Mouse (Mus musculus) heart, postnatal 0 days (tissue): ENCODE data around the gene Prkca. TPM values are rescaled to one million over a fixed set of nuclear protein-coding genes. Genes with fewer than 3 reads are reported as not detected.

Experiments used
- ATAC-seq: fragments of 200-750 bp; cut with Nextera tagmentation; 2 replicates; pipeline ENCODE4 v1.8.0; 2017; ENCODE audit warnings: low read depth, moderate number of reproducible peaks, moderate library complexity; ENCODE audit not compliant: insufficient read depth
- DNase-seq: peaks from one replicate; pipeline ENCODE4 v3.0.0-alpha.2; 2016; ENCODE audit warnings: low spot score
- H3K27ac ChIP-seq: fragments of 300-500 bp; sonication (generic); 2 replicates; pipeline ENCODE4 v1.5.1; 2014; ENCODE audit warnings: low read depth, mild to moderate bottlenecking
- H3K27me3 ChIP-seq: fragments of 300-500 bp; sonication (generic); 2 replicates; pipeline ENCODE4 v1.6.1; 2014; ENCODE audit warnings: low read length, mixed read lengths; ENCODE audit not compliant: control insufficient read depth, insufficient read depth
- H3K36me3 ChIP-seq: fragments of 300-500 bp; sonication (generic); replicated peaks from 2 replicates; pipeline ENCODE4 v1.6.1; 2014; ENCODE audit warnings: low read length, mixed read lengths; ENCODE audit not compliant: control insufficient read depth, insufficient read depth
- H3K4me1 ChIP-seq: fragments of 300-500 bp; sonication (generic); 2 replicates; pipeline ENCODE4 v1.6.1; 2014; ENCODE audit warnings: antibody characterized with exemption; ENCODE audit not compliant: control insufficient read depth, insufficient read depth
- H3K4me2 ChIP-seq: fragments of 300-500 bp; sonication (generic); 2 replicates; pipeline ENCODE4 v1.6.1; 2014; ENCODE audit warnings: low read depth, mild to moderate bottlenecking, low read length, moderate library complexity
- H3K4me3 ChIP-seq: fragments of 300-500 bp; sonication (generic); 2 replicates; pipeline ENCODE4 v1.5.1; 2014; ENCODE audit warnings: low read depth, low read length
- H3K9ac ChIP-seq: fragments of 300-500 bp; sonication (generic); replicated peaks from 2 replicates; pipeline ENCODE4 v1.6.1; 2014; ENCODE audit warnings: low read depth, low read length, mixed read lengths
- H3K9me3 ChIP-seq: fragments of 300-500 bp; sonication (generic); replicated peaks from 2 replicates; pipeline ENCODE4 v1.6.1; 2016; ENCODE audit warnings: low read length; ENCODE audit not compliant: control insufficient read depth
- CTCF ChIP-seq: IDR thresholded peaks from 2 replicates; pipeline ENCODE4 v1.5.1; 2016; ENCODE audit warnings: antibody characterized with exemption, control low read depth, low read depth
- EP300 ChIP-seq: IDR thresholded peaks from 2 replicates; pipeline ENCODE4 v1.6.1; 2016; ENCODE audit warnings: antibody characterized with exemption, low read depth
- WGBS: fragments of 180-500 bp; shearing (Covaris S2); extraction: QIAGEN DNeasy Blood & Tissue Kit; methylation state at CpG from one replicate; pipeline ENCODE4 v1.1.7; 2014; 5-methylcytosine and 5-hydroxymethylcytosine counted together
- polyA plus RNA-seq: library from polyadenylated mRNA; unstranded; fragments of >200 nt; fragmentation: Nextera tagmentation; extraction: Ambion mirVana; gene quantifications from 2 replicates; pipeline ENCODE4 v1.2.1, GENCODE M21; 2015
- total RNA-seq: library from RNA; depleted of rRNA; stranded (reverse); fragments of >200 nt; gene quantifications from 2 replicates; pipeline ENCODE4 v1.2.3, GENCODE M21; 2014; ENCODE audit warnings: low replicate concordance; rRNA removed

The Prkca gene
- total RNA-seq (11.2 and 28.8 TPM in 2 replicates), polyA plus RNA-seq (7.0 and 7.9 TPM in 2 replicates)

DNA sequence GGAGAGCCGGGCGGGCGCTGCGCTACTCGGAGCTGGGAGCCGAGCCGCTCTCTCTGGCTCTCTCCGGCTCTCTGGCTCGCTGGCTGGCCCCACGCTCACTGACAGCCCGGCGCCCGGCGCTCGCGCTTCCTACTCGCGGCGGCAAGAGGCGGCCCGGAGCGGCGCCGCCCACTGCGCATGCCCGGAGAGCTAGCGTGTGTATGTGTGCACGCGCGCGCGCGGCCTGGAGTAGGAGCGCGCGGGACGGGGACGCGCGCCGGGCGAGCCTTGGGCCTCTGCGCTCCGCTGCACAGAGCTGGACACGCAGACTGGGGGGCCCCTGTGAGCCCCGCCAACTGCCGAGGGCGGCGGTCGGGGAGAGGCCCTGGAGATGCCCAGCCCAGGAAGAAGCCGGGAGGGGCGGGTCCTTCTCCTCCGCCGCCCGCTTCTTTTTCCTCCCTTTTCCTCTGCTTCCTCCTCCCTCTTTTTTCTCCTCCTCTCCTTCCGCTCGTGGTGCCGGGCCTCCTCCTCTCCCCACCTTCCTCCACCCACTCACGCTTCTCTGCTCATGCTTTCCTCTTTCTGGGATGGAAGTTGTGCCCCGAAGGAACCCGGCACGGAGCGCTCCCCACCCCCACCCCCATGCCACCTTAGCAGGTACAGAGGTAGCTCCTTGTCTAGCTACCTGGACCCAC is at the start of gene Prkca:
Gene Prkca, minus strand, starts transcription at position 140 of the 674 bp plus-strand sequence.
- H3K27ac ChIP-seq, result peak within 1 kb of the TSS; percentile 89
- peak; percentile 94 for DNase-seq
- no peak for TF ChIP-seq EP300
- no peak for TF ChIP-seq CTCF
- peak within 1 kb of the TSS; percentile 70 for H3K9ac ChIP-seq
- H3K27me3 ChIP-seq, result no peaks in the 10 kb centered on the region
- WGBS, result under 1% methylated on average over 56 of the region's 63 CpGs
- peak within 1 kb of the TSS; percentile 94 for H3K4me2 ChIP-seq
- H3K9me3 ChIP-seq, result no peaks in the 10 kb centered on the region
- peak within 1 kb of the TSS; percentile 87 for H3K4me3 ChIP-seq
- peaks cover 4% of the 10 kb centered on the region; the same call in 1 of the 2 replicates for H3K36me3 ChIP-seq
- ATAC-seq, result peak; percentile 90
- H3K4me1 ChIP-seq, result peaks cover 6% of the 10 kb centered on the region

DNA sequence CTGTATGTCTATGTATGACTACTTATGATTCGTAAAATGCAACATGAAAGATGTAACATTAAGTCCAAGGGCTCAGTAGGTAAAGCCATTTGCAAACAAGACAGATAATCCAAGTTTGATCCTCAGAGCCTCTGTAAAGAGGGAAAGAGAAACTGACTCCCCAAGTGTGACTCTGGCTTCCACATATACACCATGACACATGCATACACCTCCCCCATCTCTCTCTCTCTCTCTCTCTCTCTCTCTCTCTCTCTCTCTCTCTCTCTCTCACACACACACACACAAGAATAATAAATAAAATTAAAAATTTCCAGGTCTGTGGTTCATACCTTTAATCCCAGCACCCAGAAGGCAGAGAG is 41.9 kb upstream of the Prkca start:
- H3K9me3 ChIP-seq, result no peaks in the 10 kb centered on the region
- H3K27ac ChIP-seq, result no peak overlapping the region
- H3K36me3 ChIP-seq, result no peaks in the 10 kb centered on the region
- H3K9ac ChIP-seq, result no peak overlapping the region
- TF ChIP-seq EP300 (no peak), CTCF (no peak)
- H3K4me3 ChIP-seq, result no peak overlapping the region
- H3K4me1 ChIP-seq, result no peaks in the 10 kb centered on the region
- ATAC-seq, result no peak
- no peaks in the 10 kb centered on the region for H3K27me3 ChIP-seq
- no peak overlapping the region for H3K4me2 ChIP-seq
- 94% methylated on average over 1 of the region's 1 CpGs for WGBS
- no peak for DNase-seq

DNA sequence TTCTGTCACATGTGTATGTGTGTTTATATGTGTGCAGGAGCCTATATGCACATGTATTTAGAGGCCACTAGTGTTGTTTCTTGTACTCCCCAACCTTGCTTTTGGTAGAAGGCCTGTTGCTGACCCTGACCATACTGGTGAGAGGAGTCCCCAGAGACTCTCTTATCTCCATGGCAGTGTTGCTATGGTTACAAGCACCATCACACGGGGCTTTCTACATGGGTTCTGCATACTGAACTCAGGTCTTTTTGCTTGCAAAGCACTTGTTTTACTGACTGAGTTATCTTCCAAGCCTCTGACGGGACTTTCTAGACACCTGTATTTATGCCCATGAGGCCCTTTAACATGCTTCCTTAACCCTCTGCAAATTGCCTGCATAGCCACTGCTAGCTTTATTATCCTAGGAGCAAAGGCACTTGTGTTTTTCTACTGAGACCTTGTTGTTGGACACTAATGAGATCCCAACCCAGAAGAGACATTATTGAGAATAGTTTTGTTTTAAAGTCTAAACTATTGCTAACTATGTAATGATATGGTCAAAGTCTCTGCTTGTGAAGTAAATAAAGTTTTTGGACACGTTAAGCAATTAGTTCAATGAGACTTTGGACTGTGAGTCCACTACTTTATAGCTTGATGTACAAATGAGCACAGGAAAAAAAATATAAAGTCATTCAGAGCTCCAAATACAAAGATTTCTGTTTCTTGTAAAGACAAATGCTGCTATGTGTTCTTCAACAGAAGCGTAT is 41.4 kb upstream of the Prkca start:
- no peak for ATAC-seq
- Histone ChIP-seq H3K27me3 (no peaks in the 10 kb centered on the region), H3K4me2 (no peak overlapping the region), H3K4me1 (no peaks in the 10 kb centered on the region), H3K9me3 (no peaks in the 10 kb centered on the region), H3K4me3 (no peak overlapping the region), H3K27ac (no peak overlapping the region), H3K9ac (no peak overlapping the region), H3K36me3 (no peaks in the 10 kb centered on the region)
- 58% methylated on average over 4 of the region's 4 CpGs for WGBS
- no peak for TF ChIP-seq EP300
- DNase-seq, result no peak

DNA sequence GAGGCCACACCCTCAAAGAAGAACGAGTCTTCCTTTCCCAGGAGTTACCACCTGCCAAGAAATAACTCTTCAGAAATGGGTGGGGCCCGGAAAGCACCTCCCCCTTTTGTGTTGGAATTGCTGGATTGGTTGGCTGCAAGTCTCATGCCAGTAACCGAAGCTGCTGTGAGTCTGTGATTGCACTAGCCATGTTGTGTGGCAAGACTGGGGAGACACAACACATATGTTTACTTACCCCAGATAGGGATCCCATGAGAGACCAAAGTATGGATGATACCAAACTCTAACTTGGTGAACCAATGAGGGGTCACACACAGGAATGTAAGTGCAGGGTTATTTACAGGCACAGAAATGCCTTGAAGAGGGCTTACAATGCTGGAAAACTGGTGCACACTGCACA is 38.9 kb upstream of the Prkca start:
- no peak overlapping the region for H3K9ac ChIP-seq
- no peaks in the 10 kb centered on the region for H3K27me3 ChIP-seq
- TF ChIP-seq CTCF (no peak), EP300 (no peak)
- no peaks in the 10 kb centered on the region for H3K36me3 ChIP-seq
- no peak overlapping the region for H3K27ac ChIP-seq
- DNase-seq (no peak), ATAC-seq (no peak)
- no peak overlapping the region for H3K4me3 ChIP-seq
- no peaks in the 10 kb centered on the region for H3K4me1 ChIP-seq
- no peak overlapping the region for H3K4me2 ChIP-seq
- H3K9me3 ChIP-seq, result no peaks in the 10 kb centered on the region
- 73% methylated on average over 3 of the region's 3 CpGs for WGBS

DNA sequence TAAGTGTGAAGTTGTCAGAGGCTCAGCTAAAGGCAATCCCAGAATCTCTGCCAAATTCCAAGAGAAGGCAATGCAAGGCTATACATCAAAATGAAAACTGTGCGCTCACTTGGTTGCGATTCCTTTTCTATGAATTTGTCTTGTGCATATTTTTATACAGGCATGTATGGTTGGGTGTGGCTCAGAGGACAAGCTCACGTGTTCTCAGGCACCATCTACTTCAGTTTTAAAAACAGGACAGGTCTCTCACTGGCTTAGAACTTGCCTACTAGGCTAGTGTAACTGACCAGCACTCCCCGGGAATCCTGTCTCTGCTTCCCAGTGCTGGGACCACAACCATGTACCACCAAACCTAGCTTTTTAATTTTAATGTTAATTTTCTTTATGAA is 34.6 kb upstream of the Prkca start:
- no peaks in the 10 kb centered on the region for H3K36me3 ChIP-seq
- H3K9me3 ChIP-seq, result no peaks in the 10 kb centered on the region
- WGBS, result 61% methylated on average over 4 of the region's 4 CpGs
- H3K27me3 ChIP-seq, result no peaks in the 10 kb centered on the region
- ATAC-seq (no peak), DNase-seq (no peak)
- H3K27ac ChIP-seq, result no peak overlapping the region
- H3K4me3 ChIP-seq, result no peak overlapping the region
- no peaks in the 10 kb centered on the region for H3K4me1 ChIP-seq
- no peak overlapping the region for H3K9ac ChIP-seq
- TF ChIP-seq EP300 (no peak), CTCF (no peak)
- no peak overlapping the region for H3K4me2 ChIP-seq
